Mouse (Mus musculus): ENCODE data around the gene Zfp26.
A peak's percentile ranks its signal among the peaks of the same experiment; 100 is the strongest.

Zfp26 gene

GRCm38 (mm10) chr9:20459377-20460317 lies at the start of gene Zfp26:
Gene Zfp26 (minus strand): TSS chr9:20460162.
- peak; percentile 90 for DNase-seq (ENCODE audit: low read depth, low spot score)

- no peak for DNase-seq (ENCODE audit: low read depth, low spot score)
Observed at GRCm38 (mm10) chr9:20509676-20510075, 49.7 kb upstream of the Zfp26 start.

- DNase-seq (ENCODE audit: low read depth, low spot score), result no peak
Observed at GRCm38 (mm10) chr9:20504801-20505200, 44.8 kb upstream of the Zfp26 start.

GRCm38 (mm10) chr9:20493281-20493680 lies 33.3 kb upstream of the Zfp26 start:
- DNase-seq (ENCODE audit: low read depth, low spot score), result peak; percentile 24

- DNase-seq (ENCODE audit: low read depth, low spot score), result peak; percentile 92
Observed at GRCm38 (mm10) chr9:20492527-20493233, 32.7 kb upstream of the Zfp26 start, which contains the start of gene Zfp426. Gene Zfp426 (minus strand): TSS chr9:20492746.

- no peak for DNase-seq (ENCODE audit: low read depth, low spot score)
Observed at GRCm38 (mm10) chr9:20491858-20492526, 32.0 kb upstream of the Zfp26 start.

- no peak for DNase-seq (ENCODE audit: low read depth, low spot score)
Observed at GRCm38 (mm10) chr9:20489536-20489935, 29.6 kb upstream of the Zfp26 start.

GRCm38 (mm10) chr9:20479396-20479795 lies 19.4 kb upstream of the Zfp26 start:
- no peak for DNase-seq (ENCODE audit: low read depth, low spot score)

GRCm38 (mm10) chr9:20476632-20477031 lies 16.7 kb upstream of the Zfp26 start:
- no peak for DNase-seq (ENCODE audit: low read depth, low spot score)

- DNase-seq (ENCODE audit: low read depth, low spot score), result peak; percentile 22
Observed at GRCm38 (mm10) chr9:20466761-20467442, 6.9 kb upstream of the Zfp26 start.

- DNase-seq (ENCODE audit: low read depth, low spot score), result no peak
Observed at GRCm38 (mm10) chr9:20453647-20454046, 6.3 kb downstream of the Zfp26 start.

- no peak for DNase-seq (ENCODE audit: low read depth, low spot score)
Observed at GRCm38 (mm10) chr9:20451493-20451892, 8.5 kb downstream of the Zfp26 start.

GRCm38 (mm10) chr9:20443183-20443783 lies 16.7 kb downstream of the Zfp26 start:
- DNase-seq (ENCODE audit: low read depth, low spot score), result no peak

GRCm38 (mm10) chr9:20430004-20430403 lies 30.0 kb downstream of the Zfp26 start:
- no peak for DNase-seq (ENCODE audit: low read depth, low spot score)

- no peak for DNase-seq (ENCODE audit: low read depth, low spot score)
Observed at GRCm38 (mm10) chr9:20411460-20411859, 48.5 kb downstream of the Zfp26 start.

GRCm38 (mm10) chr9:20409319-20409718 lies 50.6 kb downstream of the Zfp26 start:
- no peak for DNase-seq (ENCODE audit: low read depth, low spot score)

- DNase-seq (ENCODE audit: low read depth, low spot score), result no peak
Observed at GRCm38 (mm10) chr9:20385343-20385703, 74.6 kb downstream of the Zfp26 start.

- peak; percentile 87 for DNase-seq (ENCODE audit: low read depth, low spot score)
Observed at GRCm38 (mm10) chr9:20384532-20385342, 75.2 kb downstream of the Zfp26 start, which contains the start of gene Zfp560. Gene Zfp560 (minus strand): TSS chr9:20385177.

GRCm38 (mm10) chr9:20383659-20384058 lies 76.3 kb downstream of the Zfp26 start:
- DNase-seq (ENCODE audit: low read depth, low spot score), result no peak
